Mouse (Mus musculus): ENCODE measurements around the gene Foxq1.

DNA sequence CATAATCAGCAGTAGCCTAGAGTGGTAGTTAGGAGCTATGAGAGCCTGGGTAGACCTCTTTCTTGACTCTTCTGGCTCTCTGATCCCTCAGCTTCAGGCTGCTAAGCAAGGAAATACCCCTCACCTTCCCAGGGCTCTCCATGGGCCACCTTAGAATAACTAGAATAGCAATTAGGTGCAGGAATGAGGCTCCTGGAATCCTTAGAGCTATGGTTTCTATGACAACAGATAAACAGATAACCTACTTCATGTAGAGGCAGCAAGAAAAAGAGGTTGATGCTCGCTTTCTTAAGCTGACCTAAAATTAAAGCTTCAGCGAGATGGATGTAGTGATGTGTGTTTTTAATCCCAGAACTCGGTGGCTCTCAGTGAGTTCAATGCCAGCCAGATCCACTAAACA, 18.7 kb downstream of the Foxq1 start:
- no peak for TF ChIP-seq EP300 (IDR thresholded peaks at IDR 0.05; ENCODE audit: insufficient read depth, low read depth, low read length)
- no peak for TF ChIP-seq CTCF (IDR thresholded peaks at IDR 0.05)
- no peak for TF ChIP-seq POLR2A (IDR thresholded peaks at IDR 0.05; ENCODE audit: insufficient read depth, low read depth, low read length)
